Mouse (Mus musculus): Measurements from ENCODE around the gene Myo6. TPM values are rescaled to one million over a fixed set of nuclear protein-coding genes. Genes with fewer than 3 reads are reported as not detected.

Myo6 gene
- polyA plus RNA-seq, 1 experiment from 2014 or later: 16.1 TPM

GRCm38 (mm10) chr9:80338026-80338425, 173.2 kb downstream of the Myo6 start:
- H3K4me3 ChIP-seq (ENCODE audit: low read depth, low read length): no peak overlapping the region

GRCm38 (mm10) chr9:80340927-80341326, 176.1 kb downstream of the Myo6 start:
- ATAC-seq (ENCODE audit: insufficient read depth, low FRiP score, low TSS enrichment) (no peak), DNase-seq (ENCODE audit: low spot score) (no peak)
- Histone ChIP-seq H3K27me3 (ENCODE audit: control insufficient read depth, insufficient read depth, low read length) (no peaks in the 10 kb centered on the region), H3K27ac (ENCODE audit: low read depth, low read length) (no peak overlapping the region), H3K4me1 (ENCODE audit: control insufficient read depth, insufficient read depth, low read length) (no peaks in the 10 kb centered on the region), H3K4me3 (ENCODE audit: low read depth, low read length) (no peak overlapping the region), H3K9me3 (ENCODE audit: control insufficient read depth, low read length) (no peaks in the 10 kb centered on the region), H3K4me2 (ENCODE audit: low read depth) (no peak overlapping the region), H3K9ac (ENCODE audit: low read length) (no peak overlapping the region), H3K36me3 (ENCODE audit: control insufficient read depth, insufficient read depth, low read length) (no peaks in the 10 kb centered on the region)
- 79% methylated on average over 1 of the region's 1 CpGs for WGBS

More at GRCm38 (mm10) chr9:80338026-80338425, 173.2 kb downstream of the Myo6 start:
- Histone ChIP-seq H3K27me3 (ENCODE audit: control insufficient read depth, insufficient read depth, low read length) (no peaks in the 10 kb centered on the region), H3K9me3 (ENCODE audit: control insufficient read depth, low read length) (no peaks in the 10 kb centered on the region), H3K4me2 (ENCODE audit: low read depth) (no peak overlapping the region), H3K9ac (ENCODE audit: low read length) (no peak overlapping the region), H3K27ac (ENCODE audit: low read depth, low read length) (no peak overlapping the region), H3K4me1 (ENCODE audit: control insufficient read depth, insufficient read depth, low read length) (no peaks in the 10 kb centered on the region), H3K36me3 (ENCODE audit: control insufficient read depth, insufficient read depth, low read length) (no peaks in the 10 kb centered on the region)
- DNase-seq (ENCODE audit: low spot score) (no peak), ATAC-seq (ENCODE audit: insufficient read depth, low FRiP score, low TSS enrichment) (no peak)
- 91% methylated on average over 6 of the region's 6 CpGs for WGBS

DNA sequence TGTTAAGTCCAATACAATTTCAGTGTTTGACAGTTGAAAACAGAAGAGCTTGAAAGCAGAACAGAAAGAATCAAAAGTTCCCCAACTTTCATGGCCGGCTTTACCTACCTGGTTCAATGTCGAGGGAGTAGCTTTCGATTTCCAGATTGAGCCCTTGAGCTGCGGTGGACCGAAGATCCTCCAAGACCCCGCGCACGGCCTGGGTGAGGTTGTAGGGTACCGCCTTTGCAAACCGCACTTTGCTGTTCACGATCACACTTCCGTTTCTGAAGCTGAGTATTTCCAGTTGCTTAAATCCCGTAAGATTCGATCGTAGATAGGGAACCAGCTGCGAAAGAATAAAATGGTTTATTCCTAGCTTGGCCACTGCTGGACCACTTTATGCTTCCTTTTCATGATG, 176.9 kb downstream of the Myo6 start:
- no peak for DNase-seq (ENCODE audit: low spot score)
- Histone ChIP-seq H3K9me3 (ENCODE audit: control insufficient read depth, low read length) (no peaks in the 10 kb centered on the region), H3K4me3 (ENCODE audit: low read depth, low read length) (no peak overlapping the region), H3K9ac (ENCODE audit: low read length) (no peak overlapping the region), H3K4me1 (ENCODE audit: control insufficient read depth, insufficient read depth, low read length) (no peaks in the 10 kb centered on the region), H3K36me3 (ENCODE audit: control insufficient read depth, insufficient read depth, low read length) (no peaks in the 10 kb centered on the region), H3K27me3 (ENCODE audit: control insufficient read depth, insufficient read depth, low read length) (no peaks in the 10 kb centered on the region), H3K27ac (ENCODE audit: low read depth, low read length) (no peak overlapping the region), H3K4me2 (ENCODE audit: low read depth) (no peak overlapping the region)
- no peak for ATAC-seq (ENCODE audit: insufficient read depth, low FRiP score, low TSS enrichment)
- WGBS: 98% methylated on average over 16 of the region's 16 CpGs

DNA sequence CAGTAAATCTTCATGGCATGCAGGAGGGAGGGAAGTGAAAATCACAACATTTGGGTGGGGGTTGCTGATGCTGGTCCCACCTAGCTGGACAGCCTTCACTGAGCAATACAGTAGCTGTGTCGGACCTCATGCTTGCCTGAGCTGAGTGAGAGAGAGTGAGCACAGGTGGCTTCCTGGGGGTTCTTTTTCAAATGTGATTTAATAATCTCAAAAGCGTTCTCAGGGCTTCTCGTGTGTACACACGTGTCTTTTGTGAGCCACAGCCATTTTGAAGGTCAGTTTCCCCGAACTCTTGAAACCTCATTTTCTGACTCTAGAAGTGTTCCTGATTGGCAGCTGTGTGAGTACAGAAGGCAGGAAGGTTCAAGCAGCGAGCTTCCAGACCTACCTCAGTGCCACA, 177.7 kb downstream of the Myo6 start:
- no peaks in the 10 kb centered on the region for H3K4me1 ChIP-seq (ENCODE audit: control insufficient read depth, insufficient read depth, low read length)
- H3K27me3 ChIP-seq (ENCODE audit: control insufficient read depth, insufficient read depth, low read length): no peaks in the 10 kb centered on the region
- no peak overlapping the region for H3K4me3 ChIP-seq (ENCODE audit: low read depth, low read length)
- no peaks in the 10 kb centered on the region for H3K9me3 ChIP-seq (ENCODE audit: control insufficient read depth, low read length)
- no peak overlapping the region for H3K9ac ChIP-seq (ENCODE audit: low read length)
- ATAC-seq (ENCODE audit: insufficient read depth, low FRiP score, low TSS enrichment): no peak
- WGBS: 81% methylated on average over 6 of the region's 6 CpGs
- DNase-seq (ENCODE audit: low spot score): no peak
- no peak overlapping the region for H3K4me2 ChIP-seq (ENCODE audit: low read depth)
- H3K36me3 ChIP-seq (ENCODE audit: control insufficient read depth, insufficient read depth, low read length): no peaks in the 10 kb centered on the region
- H3K27ac ChIP-seq (ENCODE audit: low read depth, low read length): no peak overlapping the region

GRCm38 (mm10) chr9:80344451-80345000, 179.7 kb downstream of the Myo6 start:
- WGBS: 94% methylated on average over 6 of the region's 6 CpGs
- ATAC-seq (ENCODE audit: insufficient read depth, low FRiP score, low TSS enrichment) (no peak), DNase-seq (ENCODE audit: low spot score) (no peak)
- Histone ChIP-seq H3K4me2 (ENCODE audit: low read depth) (no peak overlapping the region), H3K4me1 (ENCODE audit: control insufficient read depth, insufficient read depth, low read length) (no peaks in the 10 kb centered on the region), H3K9me3 (ENCODE audit: control insufficient read depth, low read length) (no peaks in the 10 kb centered on the region), H3K9ac (ENCODE audit: low read length) (no peak overlapping the region), H3K4me3 (ENCODE audit: low read depth, low read length) (no peak overlapping the region), H3K36me3 (ENCODE audit: control insufficient read depth, insufficient read depth, low read length) (no peaks in the 10 kb centered on the region), H3K27me3 (ENCODE audit: control insufficient read depth, insufficient read depth, low read length) (no peaks in the 10 kb centered on the region), H3K27ac (ENCODE audit: low read depth, low read length) (no peak overlapping the region)

DNA sequence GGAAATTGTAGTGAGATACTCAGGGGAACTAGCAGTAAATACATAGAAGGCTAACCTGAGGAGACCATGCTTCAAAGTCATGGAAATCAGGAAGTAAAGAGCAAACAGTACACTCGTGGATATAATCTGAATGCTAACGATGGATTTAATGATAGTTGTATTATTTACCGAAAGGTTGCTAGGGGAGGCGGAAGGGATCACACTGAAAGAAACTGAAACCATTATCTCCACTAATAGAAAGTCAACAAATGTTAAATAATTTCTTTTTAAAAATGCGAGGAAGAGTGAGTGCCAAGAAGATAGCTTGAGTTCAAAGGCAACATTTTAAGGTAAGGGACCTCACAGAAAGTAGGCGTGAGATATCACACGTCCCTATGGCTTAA, 186.5 kb downstream of the Myo6 start:
- H3K4me2 ChIP-seq (ENCODE audit: low read depth): no peak overlapping the region
- ATAC-seq (ENCODE audit: insufficient read depth, low FRiP score, low TSS enrichment) (no peak), DNase-seq (ENCODE audit: low spot score) (no peak)
- H3K9ac ChIP-seq (ENCODE audit: low read length): no peak overlapping the region
- H3K9me3 ChIP-seq (ENCODE audit: control insufficient read depth, low read length): no peaks in the 10 kb centered on the region
- H3K4me3 ChIP-seq (ENCODE audit: low read depth, low read length): no peak overlapping the region
- no peaks in the 10 kb centered on the region for H3K4me1 ChIP-seq (ENCODE audit: control insufficient read depth, insufficient read depth, low read length)
- no peaks in the 10 kb centered on the region for H3K27me3 ChIP-seq (ENCODE audit: control insufficient read depth, insufficient read depth, low read length)
- H3K27ac ChIP-seq (ENCODE audit: low read depth, low read length): no peak overlapping the region
- 76% methylated on average over 7 of the region's 7 CpGs for WGBS
- H3K36me3 ChIP-seq (ENCODE audit: control insufficient read depth, insufficient read depth, low read length): no peaks in the 10 kb centered on the region

GRCm38 (mm10) chr9:80351678-80352331, 187.0 kb downstream of the Myo6 start:
- WGBS: 37% methylated on average over 20 of the region's 20 CpGs
- Histone ChIP-seq H3K9me3 (ENCODE audit: control insufficient read depth, low read length) (no peaks in the 10 kb centered on the region), H3K4me1 (ENCODE audit: control insufficient read depth, insufficient read depth, low read length) (no peaks in the 10 kb centered on the region), H3K27ac (ENCODE audit: low read depth, low read length) (no peak overlapping the region), H3K9ac (ENCODE audit: low read length) (no peak overlapping the region), H3K4me2 (ENCODE audit: low read depth) (no peak overlapping the region), H3K36me3 (ENCODE audit: control insufficient read depth, insufficient read depth, low read length) (no peaks in the 10 kb centered on the region), H3K4me3 (ENCODE audit: low read depth, low read length) (no peak overlapping the region), H3K27me3 (ENCODE audit: control insufficient read depth, insufficient read depth, low read length) (no peaks in the 10 kb centered on the region)
- peak; percentile 56 for ATAC-seq (ENCODE audit: insufficient read depth, low FRiP score, low TSS enrichment)
- peak; percentile 45 for DNase-seq (ENCODE audit: low spot score)

DNA sequence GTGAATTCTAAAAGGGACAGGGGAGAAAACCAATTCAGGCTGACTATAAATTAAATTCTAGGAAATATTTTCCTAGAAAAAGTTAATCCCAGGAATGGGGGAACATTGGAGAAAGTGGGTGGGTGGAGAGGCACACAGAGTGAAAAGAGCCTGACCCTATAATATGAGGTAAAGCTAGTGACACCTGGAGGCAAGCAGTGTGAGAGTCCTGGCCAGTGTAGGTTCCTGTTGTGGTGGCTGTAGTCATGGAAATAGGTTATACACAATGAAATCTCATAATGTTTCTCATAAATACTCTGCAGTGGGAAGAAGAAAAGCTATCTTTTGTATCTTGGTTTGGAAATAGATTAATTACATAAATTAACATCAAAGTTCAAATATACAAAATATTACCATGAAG, 195.2 kb downstream of the Myo6 start:
- Histone ChIP-seq H3K36me3 (ENCODE audit: control insufficient read depth, insufficient read depth, low read length) (no peaks in the 10 kb centered on the region), H3K9me3 (ENCODE audit: control insufficient read depth, low read length) (no peaks in the 10 kb centered on the region)

More for the DNA sequence above, 195.2 kb downstream of the Myo6 start:
- Histone ChIP-seq H3K9ac (ENCODE audit: low read length) (no peak overlapping the region), H3K4me2 (ENCODE audit: low read depth) (no peak overlapping the region), H3K27ac (ENCODE audit: low read depth, low read length) (no peak overlapping the region), H3K27me3 (ENCODE audit: control insufficient read depth, insufficient read depth, low read length) (no peaks in the 10 kb centered on the region), H3K4me1 (ENCODE audit: control insufficient read depth, insufficient read depth, low read length) (no peaks in the 10 kb centered on the region), H3K4me3 (ENCODE audit: low read depth, low read length) (no peak overlapping the region)
- DNase-seq (ENCODE audit: low spot score): no peak
- no peak for ATAC-seq (ENCODE audit: insufficient read depth, low FRiP score, low TSS enrichment)
